10 mouse cellular contexts compared by ENCODE assay signal in the genomic region with DNA sequence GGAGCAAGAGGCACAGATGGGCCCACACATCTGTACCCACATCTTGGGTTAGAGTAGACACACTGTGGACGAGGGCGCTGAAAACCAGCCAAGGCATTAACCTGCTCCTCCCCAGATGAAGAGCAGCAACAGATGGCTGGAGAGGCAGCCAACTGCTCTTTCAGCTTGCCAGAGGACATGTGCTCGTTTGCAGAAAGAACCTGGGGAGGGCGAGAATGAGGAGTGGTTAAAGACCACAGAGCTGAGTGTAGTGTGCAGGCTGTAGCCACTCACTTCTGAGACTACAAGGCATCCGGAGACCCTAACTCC.
DNase-seq lines count a peak whose midpoint lies in the region; ATAC-seq lines count a peak whose summit lies in the region.
"Had no signal": no experiment of that assay in that cellular context is flagged by ENCODE, and none has a peak within 500 bp of the region (broad histone marks: within the 10 kb centered on the region; RNA-seq: fewer than 3 reads in every experiment).

No protein-coding gene starts in this region.

- peak; percentile 60 for DNase-seq in gastrocnemius, postnatal 14 days
- no peak for DNase-seq in gastrocnemius, postnatal 36 days
- peak; percentile 95 for DNase-seq in brain, adult 2 months (ENCODE audit: low read depth, low spot score)
- DNase-seq in forebrain, embryonic 14.5 days (ENCODE audit: low spot score), result peak; percentile 76
- peak; percentile 61 to 66 for DNase-seq in layer of hippocampus, postnatal 14 days (ENCODE audit: low spot score in 2 of 2)
- no peak for DNase-seq in adrenal gland, adult 2 months
- no peak for DNase-seq in yolk sac, embryonic 10.5 days (ENCODE audit: low spot score)
- DNase-seq: B cell, adult 2 months had no signal

- no peaks in the 10 kb centered on the region for H3K27me3 ChIP-seq in forebrain, embryonic 14.5 days (replicated peaks; ENCODE audit: control insufficient read depth, insufficient read depth, low read length)
- peaks cover 15% of the 10 kb centered on the region for H3K27me3 ChIP-seq in liver, embryonic 12.5 days (replicated peaks)

- no peak overlapping the region for H3K4me3 ChIP-seq in forebrain, embryonic 14.5 days (ENCODE audit: low read depth, low read length)
- no peak overlapping the region for H3K4me3 ChIP-seq in liver, embryonic 12.5 days

- intact Hi-C loops in gastrocnemius, postnatal 14 days (cut with DNase I; ENCODE audit: low total_unique reads), result loop anchor here (10.0 kb wide), 1 partner anchor 181 kb away; no protein-coding TSS in a partner anchor
- intact Hi-C loops in gastrocnemius, postnatal 36 days (cut with DNase I), result loop anchor here (2.0 kb wide), 1 partner anchor 145 kb away; no protein-coding TSS in a partner anchor

- H3K27ac ChIP-seq in forebrain, embryonic 14.5 days (ENCODE audit: low read depth, low read length), result peak overlapping the region; percentile 76
- H3K27ac ChIP-seq in liver, embryonic 12.5 days, result no peak overlapping the region

- peaks cover 16% of the 10 kb centered on the region for H3K4me1 ChIP-seq in forebrain, embryonic 14.5 days (ENCODE audit: control insufficient read depth, insufficient read depth, low read length)
- no peaks in the 10 kb centered on the region for H3K4me1 ChIP-seq in liver, embryonic 12.5 days

- H3K9me3 ChIP-seq in forebrain, embryonic 14.5 days (replicated peaks; ENCODE audit: control insufficient read depth, low read length), result no peaks in the 10 kb centered on the region
- no peaks in the 10 kb centered on the region for H3K9me3 ChIP-seq in liver, embryonic 12.5 days (replicated peaks)

- no peak overlapping the region for H3K4me2 ChIP-seq in forebrain, embryonic 14.5 days (ENCODE audit: low read length)
- no peak overlapping the region for H3K4me2 ChIP-seq in liver, embryonic 12.5 days

- WGBS in forebrain, embryonic 14.5 days, result 39% methylated on average over 5 of the region's 5 CpGs
- 63% methylated on average over 5 of the region's 5 CpGs for WGBS in liver, embryonic 12.5 days (ENCODE audit: insufficient replicate concordance)

- peak; percentile 61 for ATAC-seq in forebrain, embryonic 14.5 days
- no peak for ATAC-seq in liver, embryonic 12.5 days
- ATAC-seq: activated CD4-positive, CD25-positive, alpha-beta regulatory T cell, adult 4 months had no signal

- H3K9ac ChIP-seq in forebrain, embryonic 14.5 days (ENCODE audit: low read length), result no peak overlapping the region
- no peak overlapping the region for H3K9ac ChIP-seq in liver, embryonic 12.5 days

- peaks cover 10% of the 10 kb centered on the region; the same call in 1 of the 2 replicates for H3K36me3 ChIP-seq in forebrain, embryonic 14.5 days (ENCODE audit: control insufficient read depth, insufficient read depth, low read length)
- no peaks in the 10 kb centered on the region for H3K36me3 ChIP-seq in liver, embryonic 12.5 days

Comparison
In these comparisons a context has a peak if more than half of its experiments do, and no peak if none do; other contexts are left out.
1. DNase-seq: peak in gastrocnemius, postnatal 14 days (single experiment), brain, adult 2 months (single experiment), forebrain, embryonic 14.5 days (single experiment) and layer of hippocampus, postnatal 14 days (2 of 2); none in gastrocnemius, postnatal 36 days (0 of 2), adrenal gland, adult 2 months (single experiment) and yolk sac, embryonic 10.5 days (single experiment).